Mouse (Mus musculus) heart, postnatal 14 days (tissue): ENCODE data around the gene Ppid. TPM values are rescaled to one million over a fixed set of nuclear protein-coding genes. Genes with fewer than 3 reads are reported as not detected.
"Not testable (repeated sequence)": the region's sequence is repeated elsewhere in the genome, so short reads cannot be mapped to it uniquely, and the experiment has no call there.

Experiments
- DNase-seq, 2 experiments: peaks; one replicate each; pipeline ENCODE4 v3.0.0; 2021 to 2022
- intact Hi-C: fragments of 180-260 bp; cut with DNase I; formaldehyde crosslinking; loops from one replicate; pipeline ENCODE4 v1.15.1; 2025
- total RNA-seq, 2 experiments: library from RNA; stranded (reverse); gene quantifications; 2 replicates each; pipeline ENCODE4 v1.2.3; 2021

The Ppid gene
- total RNA-seq, 2 experiments from 2014 or later, result 35.2 to 39.8 TPM

DNA sequence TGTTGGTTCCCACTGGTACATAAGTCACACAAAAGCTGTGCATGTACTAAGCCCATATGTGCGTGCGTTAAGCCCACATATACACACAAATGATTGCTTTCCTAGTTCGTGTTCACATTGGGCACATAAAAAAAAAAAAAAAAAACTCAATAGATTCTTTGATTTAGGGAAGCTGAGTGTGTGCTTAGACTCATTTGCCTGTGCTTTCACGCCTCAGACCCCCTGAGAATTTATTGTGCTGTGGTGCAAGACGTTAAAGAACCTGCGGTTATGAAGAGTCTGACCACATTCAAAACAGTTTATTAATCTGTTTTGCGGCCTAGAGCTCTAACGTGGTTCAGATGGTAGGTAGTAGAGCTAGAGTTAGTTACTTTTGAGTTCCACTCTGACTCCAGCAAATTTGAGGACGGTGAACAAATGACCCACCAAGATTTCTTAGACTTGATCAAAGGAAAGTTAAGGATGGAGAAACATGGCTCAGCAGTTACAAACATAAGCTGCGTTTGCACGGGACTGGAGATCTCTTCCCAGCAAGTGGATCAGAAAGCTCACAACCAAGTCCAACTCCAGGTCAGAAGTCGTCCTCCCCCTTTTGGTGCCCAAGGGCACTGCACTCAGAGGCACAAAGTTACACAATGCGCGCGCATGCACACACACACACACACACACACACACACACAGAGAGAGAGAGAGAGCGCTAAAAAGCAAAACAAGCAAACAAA, 22.4 kb upstream of the Ppid start:
- no peak for DNase-seq
- intact Hi-C loops, result loop anchor here (5.0 kb wide), 1 partner anchor 51 kb away; no protein-coding TSS in a partner anchor

DNA sequence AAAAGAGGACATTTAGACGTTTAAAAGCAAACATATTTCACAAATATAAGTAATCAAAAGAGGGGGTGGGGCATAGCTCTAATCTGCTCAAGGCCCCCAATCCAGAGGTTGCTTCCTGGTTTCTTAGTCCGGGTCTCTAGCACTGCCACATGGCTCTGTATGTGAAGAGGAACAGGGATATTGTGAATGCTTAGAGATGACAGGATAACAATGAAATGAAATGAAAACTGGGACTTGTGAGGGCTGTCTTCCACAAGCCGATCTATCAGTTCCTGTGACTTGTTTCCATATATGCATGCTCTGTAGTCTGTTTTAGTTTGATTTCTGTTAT, 21.8 kb upstream of the Ppid start:
- intact Hi-C loops, result loop anchor here (5.0 kb wide), 1 partner anchor 52 kb away; no protein-coding TSS in a partner anchor
- DNase-seq, result no peak

DNA sequence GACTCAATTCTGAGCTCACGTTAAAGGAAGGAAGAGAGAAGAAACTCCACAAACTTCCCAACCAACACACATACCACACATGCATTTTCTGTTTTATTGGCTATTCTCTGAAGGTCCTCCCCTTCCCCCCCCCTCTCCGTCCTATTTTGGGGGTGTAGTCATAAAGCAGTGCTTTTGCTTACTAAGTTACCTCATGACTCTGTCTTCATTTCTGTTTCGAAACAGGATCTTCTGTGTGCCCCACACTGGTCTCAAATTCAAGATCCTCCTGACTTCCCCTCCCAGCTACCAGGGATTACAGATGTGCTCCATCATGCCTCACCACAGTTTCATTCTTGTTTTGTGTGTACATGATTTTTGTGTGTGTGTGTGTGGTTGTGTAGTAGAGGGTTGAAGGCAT, 18.7 kb upstream of the Ppid start:
- intact Hi-C loops, result no loop called here
- DNase-seq, result no peak

DNA sequence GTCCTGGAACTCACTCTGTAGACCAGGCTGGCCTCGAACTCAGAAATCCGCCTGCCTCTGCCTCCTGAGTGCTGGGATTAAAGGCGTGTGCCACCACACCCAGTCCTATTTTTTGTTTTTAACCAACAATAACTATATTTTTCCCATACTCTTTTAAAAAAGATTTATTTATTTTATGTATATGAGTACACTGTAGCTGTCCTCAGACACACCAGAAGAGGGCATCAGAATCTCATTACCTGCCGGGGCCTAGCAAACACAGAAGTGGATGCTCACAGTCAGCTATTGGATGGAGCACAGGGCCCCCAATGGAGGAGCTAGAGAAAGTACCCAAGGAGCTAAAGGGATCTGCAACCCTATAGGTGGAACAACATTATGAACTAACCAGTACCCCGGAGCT, 17.8 kb upstream of the Ppid start:
- intact Hi-C loops, DNase-seq: not testable (repeated sequence)

DNA sequence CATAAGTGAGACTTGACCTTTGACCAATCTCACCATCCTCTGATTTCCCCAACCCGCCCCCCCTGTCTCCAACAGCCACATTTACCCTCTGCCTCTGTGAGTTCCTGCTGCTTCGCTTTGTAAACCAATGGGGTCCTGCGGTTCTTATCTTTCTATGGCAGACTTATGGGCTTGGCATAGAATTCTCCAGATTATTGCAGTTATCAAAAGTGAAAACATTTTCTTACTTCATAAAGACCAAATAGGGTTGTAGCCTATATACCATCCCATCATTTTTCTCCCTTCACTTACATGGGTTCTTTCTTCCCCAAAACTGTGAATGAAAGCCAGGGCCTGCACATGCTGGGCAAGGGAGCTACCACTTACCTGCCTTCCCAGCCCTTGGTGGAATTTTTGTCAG, 16.8 kb upstream of the Ppid start:
- intact Hi-C loops, result no loop called here
- DNase-seq, result no peak

DNA sequence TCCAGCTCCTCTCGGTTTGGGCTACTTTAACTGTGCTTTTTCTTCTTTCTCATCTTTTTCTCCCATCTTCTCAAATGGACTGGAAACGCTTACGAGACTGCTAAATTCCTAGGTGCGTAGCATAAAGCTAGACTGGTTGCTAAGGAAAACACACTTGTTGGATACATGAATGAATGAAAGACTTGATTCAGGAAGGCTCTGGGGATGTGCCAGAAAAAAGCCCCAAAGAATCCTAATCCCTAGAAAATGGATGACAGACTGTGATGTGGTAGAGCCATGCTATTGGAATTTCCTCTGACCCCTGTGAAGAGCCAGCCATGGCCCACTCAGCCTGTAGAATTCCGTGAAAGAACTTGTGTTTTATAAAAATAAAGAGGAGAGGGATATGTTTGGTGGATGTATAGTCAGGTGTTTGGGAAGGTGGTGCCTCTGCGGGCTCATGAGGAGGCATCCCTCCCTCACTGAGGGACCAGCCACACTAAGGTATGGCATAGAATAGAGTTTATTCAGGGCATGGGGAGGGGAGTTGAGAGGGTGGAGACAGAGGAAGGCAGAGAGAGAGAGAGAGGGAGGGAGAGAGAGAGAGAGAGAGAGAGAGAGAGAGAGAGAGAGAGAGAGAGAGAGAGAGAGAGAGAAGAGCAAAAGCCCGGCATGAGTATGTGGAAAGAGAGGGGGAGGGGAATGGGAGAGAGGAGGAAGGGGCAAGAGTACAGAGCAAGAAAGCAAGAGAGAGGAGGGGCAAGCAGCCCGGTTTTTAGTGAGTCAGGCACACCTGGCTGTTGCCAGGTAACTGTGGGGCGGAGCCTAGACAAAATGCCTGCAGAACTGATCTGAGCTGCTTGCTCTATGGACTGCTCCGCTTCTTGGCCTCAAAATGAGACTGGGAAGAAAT, 15.3 kb upstream of the Ppid start:
- intact Hi-C loops, result no loop called here
- DNase-seq, result no peak

DNA sequence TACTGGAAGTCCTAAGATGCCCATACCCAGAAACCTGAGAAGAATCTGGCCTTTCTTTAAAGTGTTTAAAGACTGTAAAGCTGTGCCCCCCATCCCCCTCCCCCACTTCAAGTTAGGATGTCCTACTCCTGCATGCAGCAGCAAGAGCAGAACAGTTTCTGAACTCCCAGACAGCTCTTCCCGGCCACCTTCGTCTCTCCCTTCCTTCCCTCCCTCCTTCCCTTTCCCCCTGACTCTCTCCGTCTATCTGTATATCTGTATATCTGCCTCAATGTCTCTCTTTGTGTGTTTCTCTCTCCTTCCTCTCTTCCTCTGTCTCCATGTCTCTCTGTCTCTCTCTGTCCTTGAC, 14.7 kb upstream of the Ppid start:
- DNase-seq, result no peak

DNA sequence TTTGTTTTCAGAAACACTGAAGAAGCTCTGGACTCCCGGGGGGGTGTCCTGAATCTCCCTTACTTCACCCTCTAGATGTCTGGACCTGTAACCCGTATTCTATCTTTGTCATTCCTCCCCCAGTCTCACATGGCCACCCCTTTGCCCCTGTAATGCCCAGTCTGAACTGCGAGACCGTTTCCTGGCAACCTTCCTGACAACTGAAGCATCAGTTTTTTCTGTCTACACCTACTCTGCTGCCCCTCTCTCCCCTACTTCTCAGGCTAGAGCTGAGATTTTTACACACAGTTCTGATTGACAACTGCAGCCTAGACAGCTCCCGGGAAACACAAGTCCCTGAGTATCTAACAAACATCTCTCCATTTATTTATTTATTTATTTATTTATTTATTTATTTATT, 14.3 kb upstream of the Ppid start:
- DNase-seq, result no peak
- intact Hi-C loops, result no loop called here

More for the DNA sequence above, 14.7 kb upstream of the Ppid start:
- intact Hi-C loops, result no loop called here

DNA sequence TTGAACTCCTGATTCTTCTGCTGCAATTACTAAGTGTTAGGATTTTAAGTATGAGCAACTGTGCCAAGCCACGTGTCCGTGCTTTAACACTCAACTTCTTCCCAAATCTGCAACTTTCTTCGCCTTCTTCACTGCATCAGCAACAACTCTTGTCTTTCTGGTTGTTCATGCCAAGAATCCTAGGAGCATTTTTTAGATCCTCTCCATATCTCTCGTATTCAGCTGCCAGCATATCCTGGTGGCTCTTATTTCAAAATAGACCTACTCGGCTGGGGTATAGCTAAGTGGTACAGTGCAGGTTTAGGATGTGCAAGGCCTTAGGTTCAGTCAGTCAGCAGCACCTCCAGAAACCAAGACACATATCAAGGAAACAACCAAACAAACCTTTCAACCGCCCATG, 13.5 kb upstream of the Ppid start:
- intact Hi-C loops, result no loop called here
- DNase-seq, result no peak

DNA sequence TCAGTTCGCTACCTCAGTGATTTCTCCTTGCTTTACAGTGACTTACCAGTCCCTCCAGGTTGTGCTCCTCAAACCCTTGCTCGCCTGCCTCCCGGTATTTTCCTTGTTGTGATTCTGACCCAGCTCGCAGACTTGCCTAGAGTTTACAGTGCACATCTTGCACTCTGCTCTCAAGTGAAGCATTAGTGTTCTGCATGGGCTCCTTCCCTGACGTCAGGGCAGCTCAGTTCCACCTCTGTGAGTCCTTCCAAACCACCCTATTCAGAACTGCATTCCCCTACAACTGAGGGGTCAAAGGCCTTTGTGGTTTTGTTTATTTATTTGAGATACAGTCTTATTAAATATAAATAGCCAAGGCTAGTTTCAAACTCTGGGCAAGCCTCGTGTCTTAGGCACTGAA, 13.0 kb upstream of the Ppid start:
- no peak for DNase-seq

DNA sequence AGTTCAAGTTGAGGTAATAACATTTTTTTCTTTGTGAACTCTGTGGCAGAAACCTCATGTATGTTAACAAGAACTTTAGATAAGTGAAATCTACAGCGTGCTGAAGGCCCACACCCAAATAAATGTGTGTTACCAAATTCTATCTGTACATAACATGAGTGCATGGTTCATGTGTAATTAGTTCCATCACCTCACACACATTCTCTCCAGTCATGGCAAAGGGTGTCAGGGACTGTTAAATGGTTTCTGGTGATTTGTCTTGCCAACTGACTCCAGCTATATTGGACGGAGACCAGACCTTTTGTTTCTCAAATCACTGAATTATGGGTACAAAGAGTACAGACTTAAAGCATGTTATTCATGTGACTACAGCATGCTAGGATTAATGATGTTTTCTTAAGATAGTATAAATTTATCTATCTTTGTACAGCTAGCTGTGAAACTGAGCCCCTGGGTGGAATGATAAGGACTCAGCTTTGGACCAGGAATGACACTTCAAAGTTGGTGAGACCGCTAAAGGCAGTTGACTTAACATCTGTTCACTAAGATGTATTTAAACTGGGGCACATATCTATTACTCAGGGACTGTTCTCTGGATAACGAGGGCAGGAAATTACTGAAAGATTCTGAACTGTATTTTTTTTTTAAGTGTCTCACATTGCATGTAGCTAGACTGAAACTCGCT, 11.1 kb upstream of the Ppid start:
- no peak for DNase-seq
- intact Hi-C loops, result no loop called here

More for the DNA sequence above, 13.0 kb upstream of the Ppid start:
- intact Hi-C loops, result no loop called here

DNA sequence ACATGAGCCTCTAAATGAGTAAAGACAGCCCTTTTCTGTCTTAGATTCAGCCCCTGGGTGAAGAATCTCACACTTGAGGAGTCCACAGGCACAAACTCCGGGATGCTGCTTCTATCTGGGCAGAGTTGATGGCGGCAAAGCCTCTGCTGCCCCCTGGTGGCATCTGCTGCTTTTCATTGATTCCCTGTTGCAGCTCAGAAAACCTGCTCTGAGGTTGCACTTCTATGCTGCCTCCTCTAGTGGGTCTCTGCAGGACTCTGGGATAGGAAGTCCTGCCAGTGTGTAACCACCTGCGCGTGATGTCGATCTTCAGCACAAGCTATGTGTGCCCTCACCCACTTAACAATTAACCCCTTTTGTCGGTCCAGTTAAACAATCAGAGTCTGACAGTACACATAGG, 4.3 kb upstream of the Ppid start:
- intact Hi-C loops, result loop anchor here (2.0 to 5.0 kb wide), 4 partner anchors 86 to 625 kb away; no protein-coding TSS in a partner anchor
- DNase-seq, result peak; percentile 90 to 94

DNA sequence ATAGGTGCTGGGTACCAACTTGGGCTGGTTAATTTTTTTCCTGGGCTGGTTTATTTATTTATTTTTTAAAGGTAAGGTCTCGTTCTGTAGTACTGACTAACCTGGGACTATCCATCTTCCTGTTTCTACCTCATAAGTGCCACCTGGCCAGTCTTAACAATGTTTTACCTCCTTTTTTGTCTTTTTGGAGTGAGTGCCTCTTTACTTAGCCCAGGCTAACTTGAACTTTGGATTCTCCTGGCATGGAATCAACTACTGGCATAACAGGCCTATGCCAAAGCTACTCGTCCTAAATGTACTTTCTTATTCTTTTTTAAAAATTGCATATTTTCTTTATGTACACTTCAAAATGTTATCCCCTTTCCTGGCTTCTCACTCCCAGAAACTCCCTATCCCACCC, 1.5 kb upstream of the Ppid start:
- intact Hi-C loops, result loop anchor here (5.0 to 10.0 kb wide), 4 partner anchors 302 to 627 kb away; partner anchors contain the start of gene Rapgef2
- DNase-seq, result no peak

DNA sequence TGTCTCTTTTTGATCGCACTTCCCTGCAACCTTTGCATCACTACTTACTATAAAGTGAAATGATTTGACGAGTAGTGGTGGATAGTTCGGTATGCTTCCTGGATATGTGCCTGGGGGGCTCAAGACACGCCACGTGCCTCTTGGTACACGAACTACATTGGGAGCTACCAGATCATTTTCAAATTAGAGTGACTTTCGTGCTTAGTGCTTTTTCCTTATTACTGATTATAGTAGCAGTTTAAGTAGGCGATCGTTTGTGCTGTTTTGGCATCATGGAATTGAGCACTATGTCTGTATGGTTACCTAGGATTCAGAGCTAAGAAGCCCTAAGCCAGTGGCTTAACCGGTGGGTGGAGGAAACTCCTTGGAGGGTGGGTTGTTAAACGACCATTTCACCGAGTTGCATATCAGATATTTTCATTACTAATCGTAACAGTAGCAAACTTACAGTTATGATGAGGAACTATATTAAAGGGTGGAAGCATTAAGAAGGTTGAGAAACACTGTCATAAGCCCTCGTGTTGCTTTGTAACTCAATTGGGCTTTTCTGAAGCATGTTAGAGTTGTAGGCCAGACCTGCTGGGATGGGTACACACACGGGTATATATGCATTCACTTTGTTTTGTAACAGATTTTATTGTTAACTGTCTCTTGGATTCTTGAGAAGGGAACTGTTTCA, 790 bp downstream of the Ppid start:
- intact Hi-C loops, result loop anchor here (5.0 to 10.0 kb wide), 2 partner anchors 305 to 517 kb away; partner anchors contain the start of gene Rapgef2
- no peak for DNase-seq

DNA sequence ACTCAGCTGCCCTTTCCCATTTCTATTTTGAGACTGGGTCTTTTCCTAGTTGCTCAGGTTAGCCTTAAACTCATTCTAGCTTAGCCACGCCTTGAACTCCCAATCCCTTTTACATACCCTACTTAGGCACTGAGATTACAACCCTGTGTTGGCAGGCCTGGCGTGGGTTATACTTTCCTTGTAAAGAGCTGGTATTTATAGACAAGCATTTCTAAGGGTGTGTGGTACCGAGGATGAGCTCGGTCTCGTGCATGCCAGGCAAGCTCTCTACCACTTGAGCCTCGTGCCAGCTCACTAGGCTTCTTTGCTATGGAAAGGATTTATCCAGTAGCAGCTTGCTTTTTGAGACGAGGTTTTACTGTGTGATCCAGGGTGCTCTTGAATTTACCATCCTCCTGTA, 4.3 kb downstream of the Ppid start:
- DNase-seq, result no peak
- intact Hi-C loops, result loop anchor here (10.0 kb wide), 1 partner anchor 521 kb away; no protein-coding TSS in a partner anchor

DNA sequence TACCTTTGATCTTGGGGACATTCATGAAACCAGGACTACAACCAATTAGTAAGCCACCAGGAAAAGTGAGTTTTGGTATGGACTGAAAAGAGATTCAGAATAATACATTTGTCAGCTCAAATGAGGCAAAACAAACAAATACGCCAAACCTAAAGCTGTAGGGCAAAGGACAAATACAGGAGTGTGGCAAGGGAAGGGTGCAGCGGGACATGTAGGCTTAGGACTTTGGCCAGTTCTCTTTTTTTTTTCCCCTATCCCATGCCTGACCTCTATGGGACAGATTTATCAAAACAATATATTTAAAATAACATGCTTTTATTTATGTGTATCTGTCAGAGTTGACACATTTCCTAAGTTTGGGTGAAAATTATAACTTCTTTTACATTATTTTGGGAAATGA, 18.7 kb downstream of the Ppid start:
- intact Hi-C loops, result no loop called here

DNA sequence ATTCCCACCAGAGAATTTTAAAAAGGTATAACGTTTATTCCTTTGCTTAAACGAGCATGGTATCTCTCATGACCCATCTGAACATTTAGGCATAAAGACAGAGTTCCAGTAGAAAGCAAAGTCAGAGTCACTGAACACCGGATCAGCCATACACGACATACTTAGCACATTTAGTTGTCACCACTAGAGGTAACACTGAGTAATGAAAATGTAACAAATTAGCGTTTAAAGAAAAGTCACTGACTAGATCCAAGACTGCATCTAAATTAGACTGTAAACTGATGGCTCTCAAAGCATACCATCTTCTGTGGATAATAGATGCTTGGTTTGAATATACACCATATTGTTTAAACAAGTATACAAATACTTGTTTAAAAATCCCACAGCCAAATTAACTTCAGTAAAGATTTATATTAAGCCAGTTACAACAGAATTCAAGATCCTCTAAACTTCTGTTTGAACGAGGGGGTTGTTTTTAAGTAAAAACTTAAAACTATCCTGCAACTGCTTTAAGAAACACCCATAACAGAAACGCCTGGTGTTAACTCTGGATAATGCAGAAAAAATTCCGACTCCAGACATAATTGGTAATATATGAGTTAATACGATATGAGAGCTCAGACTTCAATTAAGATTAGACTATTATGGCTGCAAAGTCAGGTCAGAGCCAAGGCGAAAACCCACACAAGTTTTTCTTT, 36.5 kb downstream of the Ppid start:
- intact Hi-C loops, result no loop called here
- DNase-seq, result no peak

More for the DNA sequence above, 18.7 kb downstream of the Ppid start:
- DNase-seq, result no peak

DNA sequence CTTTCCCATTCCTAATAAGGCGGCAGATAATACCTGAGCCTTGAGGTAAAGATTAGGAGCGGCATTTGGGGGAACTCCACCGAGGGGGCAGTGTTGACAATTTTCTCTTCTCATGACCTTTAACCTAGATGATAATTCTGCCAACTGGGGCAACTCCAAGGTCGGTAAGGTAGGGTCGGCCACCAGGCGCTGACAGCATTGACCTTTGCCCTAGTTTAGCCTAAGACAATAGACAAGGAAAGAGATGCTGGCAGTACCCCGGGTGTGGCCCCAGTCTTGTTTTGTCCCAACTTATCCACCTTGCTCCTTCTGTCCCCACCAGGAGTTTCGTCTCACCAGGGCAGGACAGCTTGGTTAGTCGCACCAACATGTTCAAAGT, 37.0 kb downstream of the Ppid start:
- DNase-seq, result peak in 1 of 2 experiments; percentile 56
- intact Hi-C loops, result no loop called here

DNA sequence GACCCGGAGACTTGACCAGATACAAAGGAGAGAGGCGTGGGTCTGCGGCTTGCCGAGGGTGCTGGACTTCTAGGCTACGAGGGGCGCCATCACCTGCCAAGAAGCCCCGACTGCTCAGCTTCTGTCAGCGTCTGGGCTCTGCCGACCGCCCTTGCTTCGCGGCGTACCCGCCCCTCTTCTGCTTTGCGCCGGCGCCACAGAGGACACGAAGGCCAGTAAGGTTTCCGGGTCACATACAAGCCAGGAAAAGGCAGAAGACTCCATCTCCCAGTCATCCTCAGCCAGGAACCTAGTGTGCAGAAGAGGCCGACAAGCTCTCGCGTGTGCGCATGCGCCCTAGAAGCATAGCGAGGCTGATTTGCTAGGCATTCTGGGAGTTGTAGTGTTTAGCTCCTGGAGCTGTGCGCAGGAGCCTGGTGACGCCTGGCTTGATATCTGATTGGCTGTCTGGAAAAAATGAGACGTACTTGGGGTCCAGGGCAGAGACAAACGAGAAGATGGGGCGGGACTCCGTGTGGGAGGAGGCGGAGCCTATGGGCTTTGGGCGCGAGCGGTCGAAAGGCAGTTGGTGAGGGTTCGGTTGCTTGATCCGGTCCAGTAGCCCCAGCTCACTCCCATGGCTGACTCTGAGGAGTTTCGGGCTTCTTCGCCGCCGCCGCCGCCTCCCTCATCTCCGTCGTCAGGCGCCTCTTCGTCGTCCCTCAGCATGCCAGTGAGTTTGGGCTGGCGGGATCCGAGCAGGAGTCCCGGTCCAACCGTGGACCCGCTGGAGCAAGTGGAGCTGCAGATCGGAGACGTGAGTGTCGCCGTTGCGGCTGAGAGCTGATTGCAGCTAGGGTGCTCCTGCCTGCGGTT, 37.6 kb downstream of the Ppid start, which contains the start of gene 4930579G24Rik:
TSS of gene 4930579G24Rik (plus strand) at position 519 of the 855 bp plus-strand sequence.
- peak; percentile 92 to 95 for DNase-seq
- intact Hi-C loops, result no loop called here
